In the genomic region with DNA sequence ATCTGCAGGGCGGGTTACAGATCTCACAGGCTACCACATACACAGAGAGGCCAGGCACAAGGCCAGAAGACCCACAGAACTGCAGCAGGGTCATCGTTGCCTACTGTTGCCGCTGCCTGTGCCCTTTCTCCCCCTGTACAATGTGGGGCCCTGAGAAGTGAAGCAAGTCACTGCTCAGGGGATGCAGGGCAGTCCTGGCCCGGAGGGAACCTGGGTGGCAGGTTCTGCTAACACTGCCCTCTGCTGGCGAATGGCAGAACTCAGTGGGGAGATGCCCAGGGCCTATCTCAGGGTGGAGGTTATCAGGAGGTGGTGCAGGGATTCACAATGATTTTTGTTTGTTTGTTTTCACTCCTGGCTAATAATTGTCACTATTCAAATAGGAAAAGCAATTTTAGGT, we compare ENCODE assay signal across 8 mouse cellular contexts. TPM values are rescaled to one million over a fixed set of nuclear protein-coding genes. Genes with fewer than 3 reads are reported as not detected.
DNase-seq lines count a peak whose midpoint lies in the region; ATAC-seq lines count a peak whose summit lies in the region.

No protein-coding gene starts in this region.

- H3K27ac ChIP-seq in heart, embryonic 11.5 days (ENCODE audit: low read depth, low read length) = no peak overlapping the region
- no peak overlapping the region for H3K27ac ChIP-seq in intestine, embryonic 16.5 days (ENCODE audit: low read length)
- H3K27ac ChIP-seq in midbrain, embryonic 13.5 days = no peak overlapping the region; the same call in 1 of the 2 replicates

- DNase-seq in heart, adult 11 months = peak; percentile 97
- DNase-seq in gastrocnemius, postnatal 10 days = peak; percentile 87
- peak; percentile 67 to 72 for DNase-seq in left cerebral cortex, postnatal 36 days (ENCODE audit: low spot score in 2 of 2)
- peak; percentile 62 to 80 for DNase-seq in spleen, adult 18-20 months

- peaks cover 6% of the 10 kb centered on the region; the same call in 1 of the 2 replicates for H3K36me3 ChIP-seq in heart, embryonic 11.5 days (ENCODE audit: control insufficient read depth, insufficient read depth, low read length)
- H3K36me3 ChIP-seq in intestine, embryonic 16.5 days (ENCODE audit: control insufficient read depth, insufficient read depth, low read length) = 0 out of 2 replicates have a peak, but pooled peaks cover 4% of the 10 kb centered on the region
- peaks cover 49% of the 10 kb centered on the region for H3K36me3 ChIP-seq in midbrain, embryonic 13.5 days

- H3K27me3 ChIP-seq in heart, embryonic 11.5 days (ENCODE audit: control insufficient read depth, insufficient read depth, low read length) = no peaks in the 10 kb centered on the region
- no peaks in the 10 kb centered on the region for H3K27me3 ChIP-seq in intestine, embryonic 16.5 days (replicated peaks; ENCODE audit: control insufficient read depth, insufficient read depth, low read length)
- no peaks in the 10 kb centered on the region for H3K27me3 ChIP-seq in midbrain, embryonic 13.5 days

- intact Hi-C loops in left cerebral cortex, postnatal 36 days (cut with DNase I) = loop anchor here (1.0 to 5.0 kb wide), 3 partner anchors 40 to 285 kb away; partner anchors contain the start of gene Vgll4

- ATAC-seq in heart, embryonic 11.5 days (replicated peaks; ENCODE audit: insufficient number of reproducible peaks, low FRiP score, low TSS enrichment) = no peak
- peak; percentile 87 for ATAC-seq in common myeloid progenitor, adult 5-6 weeks (replicated peaks; ENCODE audit: low read depth, poor library complexity, severe bottlenecking)
- ATAC-seq in intestine, embryonic 16.5 days = peak; percentile 83
- peak; percentile 70 for ATAC-seq in midbrain, embryonic 13.5 days

- peaks cover 9% of the 10 kb centered on the region for H3K4me1 ChIP-seq in heart, embryonic 11.5 days (ENCODE audit: control insufficient read depth, insufficient read depth, low read length)
- peaks cover 7% of the 10 kb centered on the region; the same call in 1 of the 2 replicates for H3K4me1 ChIP-seq in intestine, embryonic 16.5 days (ENCODE audit: control insufficient read depth, insufficient read depth, low read length)
- peaks cover 15% of the 10 kb centered on the region for H3K4me1 ChIP-seq in midbrain, embryonic 13.5 days (replicated peaks)

- no peak overlapping the region for H3K9ac ChIP-seq in heart, embryonic 11.5 days (ENCODE audit: low read depth, low read length)
- no peak overlapping the region for H3K9ac ChIP-seq in intestine, embryonic 16.5 days (ENCODE audit: low read depth, low read length)
- no peak overlapping the region for H3K9ac ChIP-seq in midbrain, embryonic 13.5 days (replicated peaks)

- no peaks in the 10 kb centered on the region for H3K9me3 ChIP-seq in heart, embryonic 11.5 days (replicated peaks; ENCODE audit: control insufficient read depth, low read length)
- no peaks in the 10 kb centered on the region for H3K9me3 ChIP-seq in intestine, embryonic 16.5 days (ENCODE audit: control insufficient read depth, low read length)
- no peaks in the 10 kb centered on the region for H3K9me3 ChIP-seq in midbrain, embryonic 13.5 days

- H3K4me2 ChIP-seq in heart, embryonic 11.5 days = no peak overlapping the region
- no peak overlapping the region for H3K4me2 ChIP-seq in intestine, embryonic 16.5 days (ENCODE audit: low read depth, low read length)
- no peak overlapping the region for H3K4me2 ChIP-seq in midbrain, embryonic 13.5 days (replicated peaks)

- WGBS in heart, embryonic 11.5 days (ENCODE audit: insufficient replicate concordance) = 40% methylated on average over 5 of the region's 5 CpGs
- WGBS in intestine, embryonic 16.5 days = 25% methylated on average over 5 of the region's 5 CpGs
- WGBS in midbrain, embryonic 13.5 days = 25% methylated on average over 5 of the region's 5 CpGs

- no peak overlapping the region for H3K4me3 ChIP-seq in heart, embryonic 11.5 days (ENCODE audit: low read depth, low read length)
- no peak overlapping the region for H3K4me3 ChIP-seq in intestine, embryonic 16.5 days (ENCODE audit: low read length)
- H3K4me3 ChIP-seq in midbrain, embryonic 13.5 days (replicated peaks) = no peak overlapping the region

RNA-seq across cellular contexts. Expression of gene Tamm41, which starts 29.9 kb away (rescaled TPM):
- 40.9 and 45.0 TPM in 2 replicates for polyA plus RNA-seq in heart, embryonic 11.5 days (2014; fragmentation: Nextera tagmentation; extraction: Ambion mirVana)
- 61.3 and 68.6 TPM in 2 replicates for total RNA-seq in common myeloid progenitor, adult 5-6 weeks (2017)
- 10 to 100 TPM; 11.9 to 16.4 TPM for total RNA-seq in gastrocnemius, postnatal 10 days (2021)
- 58.7 and 66.8 TPM in 2 replicates for polyA plus RNA-seq in intestine, embryonic 16.5 days (2015; fragmentation: Nextera tagmentation; extraction: Ambion mirVana)
- total RNA-seq in left cerebral cortex, postnatal 36 days (2021) = 10 to 100 TPM; 19.0 to 19.7 TPM
- polyA plus RNA-seq in midbrain, embryonic 13.5 days (2015; fragmentation: Nextera tagmentation; extraction: Ambion mirVana) = 50.8 and 55.5 TPM in 2 replicates

RNA-seq across cellular contexts. Expression of gene Vgll4, which starts 37.9 kb away (rescaled TPM):
- 49.1 and 51.6 TPM in 2 replicates for polyA plus RNA-seq in heart, embryonic 11.5 days (2014; fragmentation: Nextera tagmentation; extraction: Ambion mirVana)
- 39.9 and 40.6 TPM in 2 replicates for total RNA-seq in common myeloid progenitor, adult 5-6 weeks (2017)
- 10 to 100 TPM; 23.5 to 31.8 TPM for total RNA-seq in gastrocnemius, postnatal 10 days (2021)
- 66.1 and 75.7 TPM in 2 replicates for polyA plus RNA-seq in intestine, embryonic 16.5 days (2015; fragmentation: Nextera tagmentation; extraction: Ambion mirVana)
- 10 to 100 TPM; 58.5 to 68.8 TPM for total RNA-seq in left cerebral cortex, postnatal 36 days (2021)
- polyA plus RNA-seq in midbrain, embryonic 13.5 days (2015; fragmentation: Nextera tagmentation; extraction: Ambion mirVana) = 62.4 and 66.2 TPM in 2 replicates
